Comparison of ENCODE assay signal across 16 mouse cellular contexts in the genomic region with DNA sequence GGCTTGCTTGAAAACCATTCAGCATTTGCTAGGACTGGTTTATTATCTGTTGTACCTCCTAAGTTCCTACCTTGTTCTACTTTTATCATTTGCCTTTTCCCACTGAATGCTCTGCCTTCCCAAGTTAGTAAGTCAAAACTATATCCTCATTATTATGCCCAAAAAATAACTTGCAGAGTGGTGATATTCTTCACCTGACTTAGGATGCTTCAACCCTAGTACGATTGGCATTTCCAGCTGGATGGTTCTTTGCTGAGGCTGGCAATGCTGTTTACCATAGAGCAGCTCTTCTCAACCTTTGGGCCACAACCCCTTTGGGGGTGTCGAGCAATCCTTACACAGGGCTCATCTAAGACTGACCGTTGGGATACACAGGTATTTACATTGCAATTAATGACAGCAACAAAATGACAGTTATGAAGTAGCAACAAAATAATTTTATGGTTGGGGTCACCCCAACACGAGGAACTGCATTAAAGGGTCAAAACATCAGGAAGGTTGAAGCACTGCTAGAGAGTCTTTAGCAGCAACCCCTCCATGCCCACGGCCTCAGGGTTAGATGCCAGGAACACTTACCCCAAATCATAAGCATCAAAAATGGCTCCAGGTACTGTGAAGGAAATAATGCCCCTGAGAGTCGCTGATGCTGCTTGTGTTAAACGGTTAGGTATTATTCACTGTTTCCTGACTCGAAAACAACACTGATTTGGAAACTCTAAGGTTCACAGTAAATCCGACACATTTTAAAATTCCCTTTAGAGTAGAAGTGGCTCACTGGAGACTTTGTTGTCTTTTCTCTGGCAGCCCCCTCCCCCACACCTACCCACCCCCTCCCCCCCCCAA.
"Had no signal": no experiment of that assay in that cellular context is flagged by ENCODE, and none has a peak within 500 bp of the region (broad histone marks: within the 10 kb centered on the region; RNA-seq: fewer than 3 reads in every experiment).

No protein-coding gene starts in this region.

- H3K9me3 ChIP-seq: midbrain, embryonic 10.5 days; midbrain, embryonic 12.5 days; neural tube, embryonic 13.5 days; neural tube, embryonic 15.5 days had no signal

- DNase-seq: lung, embryonic 14.5 days; lung, postnatal 10 days; lung, postnatal 4 days; midbrain, embryonic 14.5 days; retina, postnatal 1 day; right cerebral cortex, adult 18-20 months; right cerebral cortex, postnatal 25 days; right cerebral cortex, postnatal 4 days; spleen, adult 18-20 months; thymus, adult 18-20 months; thymus, postnatal 14 days; thymus, postnatal 36 days had no signal

- H3K36me3 ChIP-seq: midbrain, embryonic 10.5 days; midbrain, embryonic 12.5 days; neural tube, embryonic 13.5 days; neural tube, embryonic 15.5 days had no signal

- H3K4me3 ChIP-seq: midbrain, embryonic 10.5 days; midbrain, embryonic 12.5 days; neural tube, embryonic 13.5 days; neural tube, embryonic 15.5 days had no signal

- H3K27ac ChIP-seq: midbrain, embryonic 10.5 days; midbrain, embryonic 12.5 days; neural tube, embryonic 13.5 days; neural tube, embryonic 15.5 days had no signal
